Mouse (Mus musculus) right cerebral cortex, postnatal 36 days (tissue): ENCODE measurements around the gene Ahdc1.

Source experiments
- DNase-seq, 2 experiments: peaks; one replicate each; pipeline ENCODE4 v3.0.0; 2022; ENCODE audit warnings: low spot score in 2 of 2, mixed read lengths in 1 of 2

Ahdc1 gene

GRCm38 (mm10) chr4:133017597-133018262 is 6.7 kb downstream of the Ahdc1 start:
- peak in 1 of 2 experiments; percentile 66 for DNase-seq

- no peak for DNase-seq
Measured at GRCm38 (mm10) chr4:133018263-133018798, 7.3 kb downstream of the Ahdc1 start.

GRCm38 (mm10) chr4:133020721-133021120 is 9.7 kb downstream of the Ahdc1 start:
- DNase-seq, result no peak

GRCm38 (mm10) chr4:133021181-133021671 is 10.2 kb downstream of the Ahdc1 start:
- DNase-seq, result no peak

- no peak for DNase-seq
Measured at GRCm38 (mm10) chr4:133022217-133022616, 11.2 kb downstream of the Ahdc1 start.

GRCm38 (mm10) chr4:133022954-133023635 is 12.0 kb downstream of the Ahdc1 start:
- no peak for DNase-seq

GRCm38 (mm10) chr4:133023636-133024035 is 12.6 kb downstream of the Ahdc1 start:
- no peak for DNase-seq

- DNase-seq, result no peak
Measured at GRCm38 (mm10) chr4:133024404-133024803, 13.3 kb downstream of the Ahdc1 start.

GRCm38 (mm10) chr4:133024969-133025685 is 14.1 kb downstream of the Ahdc1 start:
- DNase-seq, result no peak

GRCm38 (mm10) chr4:133026272-133026671 is 15.2 kb downstream of the Ahdc1 start:
- DNase-seq, result no peak

- DNase-seq, result no peak
Measured at GRCm38 (mm10) chr4:133026826-133027375, 15.8 kb downstream of the Ahdc1 start.

- DNase-seq, result no peak
Measured at GRCm38 (mm10) chr4:133027721-133028120, 16.7 kb downstream of the Ahdc1 start.

- no peak for DNase-seq
Measured at GRCm38 (mm10) chr4:133028193-133028592, 17.1 kb downstream of the Ahdc1 start.

- DNase-seq, result no peak
Measured at GRCm38 (mm10) chr4:133028875-133029274, 17.8 kb downstream of the Ahdc1 start.

GRCm38 (mm10) chr4:133032410-133033095 is 21.5 kb downstream of the Ahdc1 start:
- DNase-seq, result no peak

- DNase-seq, result no peak
Measured at GRCm38 (mm10) chr4:133034478-133034877, 23.4 kb downstream of the Ahdc1 start.

- no peak for DNase-seq
Measured at GRCm38 (mm10) chr4:133035446-133035845, 24.4 kb downstream of the Ahdc1 start.

- no peak for DNase-seq
Measured at GRCm38 (mm10) chr4:133035946-133036345, 24.9 kb downstream of the Ahdc1 start.

GRCm38 (mm10) chr4:133037293-133037692 is 26.2 kb downstream of the Ahdc1 start:
- no peak for DNase-seq

GRCm38 (mm10) chr4:133037798-133038197 is 26.7 kb downstream of the Ahdc1 start:
- no peak for DNase-seq

GRCm38 (mm10) chr4:133038521-133039115 is 27.6 kb downstream of the Ahdc1 start:
- no peak for DNase-seq
